Comparison of ENCODE assay signal across 8 mouse cellular contexts in the genomic region with DNA sequence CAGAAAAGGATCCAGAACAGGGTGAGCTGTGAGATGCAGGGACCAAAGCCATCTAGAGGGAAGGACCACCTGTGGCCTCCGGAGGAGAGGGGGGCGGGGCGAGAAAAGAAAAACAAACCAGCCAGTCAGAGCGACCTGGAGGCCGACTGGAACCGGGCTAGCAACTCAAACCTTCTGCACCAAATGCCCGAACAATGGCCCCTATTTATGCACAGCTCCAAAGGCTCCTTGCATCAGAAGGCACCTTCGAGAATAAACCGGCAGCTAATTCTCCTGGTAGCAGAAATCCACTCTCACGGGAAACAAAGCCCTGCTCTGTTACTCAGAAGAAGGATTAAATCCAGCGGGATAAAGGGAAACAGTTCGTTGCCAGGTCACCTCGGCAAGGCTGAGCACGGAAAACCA. TPM values are rescaled to one million over a fixed set of nuclear protein-coding genes. Genes with fewer than 3 reads are reported as not detected.
DNase-seq lines count a peak whose midpoint lies in the region; ATAC-seq and TF ChIP-seq lines count a peak whose summit lies in the region.

No protein-coding gene starts in this region.

- peak overlapping the region; percentile 25 for H3K4me3 ChIP-seq in embryonic fibroblast, embryonic 13.5 days (ENCODE audit: insufficient read depth, low read length)
- H3K4me3 ChIP-seq in hindbrain, embryonic 13.5 days, result peak overlapping the region; percentile 22

- DNase-seq in adrenal gland, postnatal 14 days, result peak; percentile 24
- no peak for DNase-seq in adrenal gland, adult 8-10 months
- peak; percentile 88 for DNase-seq in ZHBTc4 (ENCODE audit: low read depth, low spot score)
- DNase-seq in left cerebral cortex, postnatal 4 days, result peak; percentile 50
- peak; percentile 65 for DNase-seq in neural tube, embryonic 10.5 days (ENCODE audit: extremely low spot score, low spot score)

- peak overlapping the region; percentile 57 for H3K9ac ChIP-seq in hindbrain, embryonic 13.5 days

- peak overlapping the region; percentile 55 for H3K4me2 ChIP-seq in hindbrain, embryonic 13.5 days

- WGBS in hindbrain, embryonic 13.5 days, result under 1% methylated on average over 14 of the region's 14 CpGs

- H3K27me3 ChIP-seq in hindbrain, embryonic 13.5 days, result no peaks in the 10 kb centered on the region

- no peak for TF ChIP-seq CTCF in embryonic fibroblast, embryonic 13.5 days (IDR thresholded peaks at IDR 0.05; ENCODE audit: borderline replicate concordance, insufficient read depth, low read length)

- intact Hi-C loops in left cerebral cortex, postnatal 4 days (cut with DNase I), result loop anchor here (10.0 kb wide), 1 partner anchor 52 kb away; no protein-coding TSS in a partner anchor

- no peak; the same call in 1 of the 2 replicates for ATAC-seq in hindbrain, embryonic 13.5 days (ENCODE audit: low FRiP score)
- no peak for ATAC-seq in CD4-positive, CD25-positive, alpha-beta regulatory T cell, adult 4 months

- H3K4me1 ChIP-seq in embryonic fibroblast, embryonic 13.5 days (ENCODE audit: control insufficient read depth, insufficient read depth, low read length), result no peaks in the 10 kb centered on the region
- H3K4me1 ChIP-seq in hindbrain, embryonic 13.5 days (replicated peaks), result peaks cover 47% of the 10 kb centered on the region

- no peak for TF ChIP-seq POLR2A in embryonic fibroblast, embryonic 13.5 days (IDR thresholded peaks at IDR 0.05; ENCODE audit: low read depth, low read length)

- no peaks in the 10 kb centered on the region for H3K9me3 ChIP-seq in hindbrain, embryonic 13.5 days

- no peaks in the 10 kb centered on the region for H3K36me3 ChIP-seq in hindbrain, embryonic 13.5 days

- no peak overlapping the region for H3K27ac ChIP-seq in embryonic fibroblast, embryonic 13.5 days (ENCODE audit: insufficient read depth, low read length)
- peak overlapping the region; percentile 83 for H3K27ac ChIP-seq in hindbrain, embryonic 13.5 days

RNA-seq across cellular contexts. Expression of gene Pitpnc1, which starts 57.2 kb away (rescaled TPM):
- total RNA-seq in adrenal gland, postnatal 14 days (2021), result 25.8 and 34.1 TPM in 2 replicates
- 10 to 100 TPM in 3 of 4 experiments, 1 to 10 TPM in 1; 9.5 to 13.2 (median 12.1) TPM for total RNA-seq in adrenal gland, adult 8-10 months (2022)
- 19.8 and 24.0 TPM in 2 replicates for polyA plus RNA-seq in embryonic fibroblast, embryonic 13.5 days (2011; ENCODE audit: insufficient read length, low read depth, missing spikeins)
- 33.9 and 35.2 TPM in 2 replicates for polyA plus RNA-seq in hindbrain, embryonic 13.5 days (2015; fragmentation: Nextera tagmentation; extraction: Ambion mirVana)
- total RNA-seq in left cerebral cortex, postnatal 4 days (2021), result 10 to 100 TPM; 78.8 to 79.4 TPM
- polyA plus RNA-seq in CD4-positive, CD25-positive, alpha-beta regulatory T cell, adult 4 months (2017; shearing (Covaris generic)), result 100 to 1,000 TPM; 119 to 141 TPM
